Mouse (Mus musculus) embryonic facial prominence, embryonic 10.5 days (tissue): Measurements from ENCODE around the gene Gm14525. TPM values are rescaled to one million over a fixed set of nuclear protein-coding genes. Genes with fewer than 3 reads are reported as not detected.
"Not testable (repeated sequence)": the region's sequence is repeated elsewhere in the genome, so short reads cannot be mapped to it uniquely, and the experiment has no call there.

Experiments
- DNase-seq: peaks from one replicate; pipeline ENCODE4 v3.0.0-alpha.2; 2017; ENCODE audit warnings: low spot score
- H3K27ac ChIP-seq: fragments of 300-500 bp; sonication (generic); replicated peaks from 2 replicates; pipeline ENCODE4 v1.5.1; 2016; ENCODE audit warnings: mild to moderate bottlenecking
- H3K27me3 ChIP-seq: fragments of 300-500 bp; sonication (generic); replicated peaks from 2 replicates; pipeline ENCODE4 v1.6.1; 2016; ENCODE audit warnings: low read depth, mild to moderate bottlenecking; ENCODE audit not compliant: poor library complexity, severe bottlenecking
- H3K36me3 ChIP-seq: fragments of 300-500 bp; sonication (generic); replicated peaks from 2 replicates; pipeline ENCODE4 v1.6.1; 2016; ENCODE audit warnings: mild to moderate bottlenecking, moderate library complexity
- H3K4me1 ChIP-seq: fragments of 300-500 bp; sonication (generic); 2 replicates; pipeline ENCODE4 v1.6.1; 2016
- H3K4me3 ChIP-seq: fragments of 300-500 bp; sonication (generic); 2 replicates; pipeline ENCODE4 v1.5.1; 2016; ENCODE audit warnings: mild to moderate bottlenecking, moderate library complexity
- H3K9me3 ChIP-seq: fragments of 300-500 bp; sonication (generic); 2 replicates; pipeline ENCODE4 v1.6.1; 2016; ENCODE audit warnings: mild to moderate bottlenecking
- WGBS: fragments of 180-500 bp; shearing (Covaris S2); methylation state at CpG from one replicate; pipeline ENCODE4 v1.1.7; 2016; 5-methylcytosine and 5-hydroxymethylcytosine counted together
- polyA plus RNA-seq: library from polyadenylated mRNA; unstranded; fragments of >200 nt; fragmentation: Nextera tagmentation; extraction: Ambion mirVana; gene quantifications from 2 replicates; pipeline ENCODE4 v1.2.1, GENCODE M21; 2016

Gm14525 gene
- not detected in 2 replicates for polyA plus RNA-seq

DNA sequence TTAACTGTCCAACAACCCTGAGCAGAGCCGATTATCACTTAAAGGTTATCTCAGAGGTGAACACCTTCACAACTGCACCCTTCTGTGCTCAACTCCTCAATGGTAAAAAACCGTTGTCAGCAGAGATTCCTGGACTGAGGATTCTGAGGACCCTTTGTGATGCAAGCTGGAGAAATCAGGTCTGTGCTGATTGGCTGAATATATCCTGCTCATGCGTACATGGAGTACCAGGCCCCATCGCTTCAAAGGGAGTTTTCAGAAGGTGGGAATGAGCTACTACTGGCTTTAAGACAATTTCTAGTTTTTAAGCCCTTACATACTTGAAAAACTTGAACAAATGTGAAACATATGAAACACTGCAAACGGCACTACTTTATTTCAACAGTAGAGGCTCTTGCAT is at the start of gene Gm14525:
Gm14525 (minus strand) TSS at position 101 of the 400 bp plus-strand sequence.
- WGBS = 90% methylated on average over 4 of the region's 5 CpGs
- not testable (repeated sequence) for H3K36me3 ChIP-seq

More for the DNA sequence above, at the start of gene Gm14525:
- not testable (repeated sequence) for H3K4me3 ChIP-seq, H3K27me3 ChIP-seq, H3K9me3 ChIP-seq, H3K27ac ChIP-seq, H3K4me1 ChIP-seq, DNase-seq

Other genes starting within 250 kb of the Gm14525 start
- not detected in 2 replicates for gene Slx, start 157.1 kb downstream of the Gm14525 start, polyA plus RNA-seq
- not detected in 2 replicates for gene Gm6121, start 233.1 kb upstream of the Gm14525 start, polyA plus RNA-seq